Mouse (Mus musculus): ENCODE measurements at regions not wholly inside any gene's neighbourhood (a gene's known extent, or its start where the extent isn't known, plus 50 kb on each side); places are given as distances from the start of the nearest gene placed in this dataset.

GRCm38 (mm10) chr3:50867105-50867504 is 357.1 kb upstream of the Noct start:
- no peak overlapping the region for H3K4me3 ChIP-seq (ENCODE audit: control insufficient read depth, low read depth, low read length)
- no peaks in the 10 kb centered on the region for H3K36me3 ChIP-seq (ENCODE audit: control insufficient read depth, insufficient read depth, low read length)
- TF ChIP-seq CTCF (IDR thresholded peaks at IDR 0.05; ENCODE audit: control insufficient read depth, insufficient read depth, insufficient replicate concordance, low read depth, low read length) (no peak), POLR2A (IDR thresholded peaks at IDR 0.05; ENCODE audit: control insufficient read depth, low read depth, low read length) (no peak)
- H3K27me3 ChIP-seq (ENCODE audit: control insufficient read depth, insufficient read depth, low read length): no peaks in the 10 kb centered on the region
- H3K27ac ChIP-seq (ENCODE audit: control insufficient read depth, insufficient read depth, low read depth, low read length): no peak overlapping the region
- H3K4me1 ChIP-seq (ENCODE audit: control insufficient read depth, insufficient read depth, low read length): no peaks in the 10 kb centered on the region

DNA sequence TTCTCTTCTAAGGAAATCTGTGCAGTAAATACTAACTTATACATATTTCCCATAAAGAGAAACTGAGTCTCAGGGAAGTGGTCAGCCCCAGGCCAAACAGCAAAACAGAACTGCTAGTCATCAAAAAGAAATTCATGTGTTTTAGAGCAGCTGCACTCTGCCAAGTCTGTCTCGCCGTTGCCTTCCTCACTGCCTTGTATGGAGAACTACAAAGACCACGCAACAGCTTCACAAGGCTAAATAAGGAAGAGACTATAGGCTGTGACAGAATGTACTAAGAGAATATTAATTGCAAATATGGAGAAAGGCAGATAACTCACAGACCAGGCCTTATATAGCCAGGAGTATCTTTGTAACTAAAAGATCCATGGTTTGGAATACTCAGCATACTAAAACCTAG is 355.0 kb upstream of the Noct start:
- TF ChIP-seq CTCF (IDR thresholded peaks at IDR 0.05; ENCODE audit: control insufficient read depth, insufficient read depth, insufficient replicate concordance, low read depth, low read length) (no peak), POLR2A (IDR thresholded peaks at IDR 0.05; ENCODE audit: control insufficient read depth, low read depth, low read length) (no peak)
- H3K27me3 ChIP-seq (ENCODE audit: control insufficient read depth, insufficient read depth, low read length): no peaks in the 10 kb centered on the region
- no peaks in the 10 kb centered on the region for H3K36me3 ChIP-seq (ENCODE audit: control insufficient read depth, insufficient read depth, low read length)
- no peak overlapping the region for H3K27ac ChIP-seq (ENCODE audit: control insufficient read depth, insufficient read depth, low read depth, low read length)
- H3K4me3 ChIP-seq (ENCODE audit: control insufficient read depth, low read depth, low read length): no peak overlapping the region
- no peaks in the 10 kb centered on the region for H3K4me1 ChIP-seq (ENCODE audit: control insufficient read depth, insufficient read depth, low read length)

DNA sequence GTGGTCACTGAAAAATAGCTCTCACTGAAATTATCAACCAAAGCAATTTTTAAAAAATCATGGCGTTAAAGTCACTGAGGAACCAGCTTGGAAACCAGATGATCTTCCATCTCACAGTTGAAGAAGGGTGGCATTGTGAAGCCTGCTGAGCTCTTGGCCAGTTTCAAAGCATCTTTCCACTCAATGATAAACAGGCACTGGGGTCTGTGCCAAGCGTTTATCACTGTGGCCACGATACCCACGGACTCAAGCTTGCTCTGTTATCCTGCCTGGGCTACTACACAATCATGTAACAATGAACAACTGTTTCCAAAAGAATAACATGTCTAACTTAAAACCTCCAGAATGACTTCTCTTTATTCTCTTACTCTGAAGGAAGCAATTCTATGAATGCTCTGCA is 345.2 kb upstream of the Noct start:
- TF ChIP-seq POLR2A (IDR thresholded peaks at IDR 0.05; ENCODE audit: control insufficient read depth, low read depth, low read length) (no peak), CTCF (IDR thresholded peaks at IDR 0.05; ENCODE audit: control insufficient read depth, insufficient read depth, insufficient replicate concordance, low read depth, low read length) (no peak)
- Histone ChIP-seq H3K4me3 (ENCODE audit: control insufficient read depth, low read depth, low read length) (no peak overlapping the region), H3K36me3 (ENCODE audit: control insufficient read depth, insufficient read depth, low read length) (no peaks in the 10 kb centered on the region), H3K27ac (ENCODE audit: control insufficient read depth, insufficient read depth, low read depth, low read length) (no peak overlapping the region), H3K27me3 (ENCODE audit: control insufficient read depth, insufficient read depth, low read length) (no peaks in the 10 kb centered on the region), H3K4me1 (ENCODE audit: control insufficient read depth, insufficient read depth, low read length) (no peaks in the 10 kb centered on the region)

GRCm38 (mm10) chr3:50879595-50879994 is 344.7 kb upstream of the Noct start:
- Histone ChIP-seq H3K36me3 (ENCODE audit: control insufficient read depth, insufficient read depth, low read length) (no peaks in the 10 kb centered on the region), H3K27me3 (ENCODE audit: control insufficient read depth, insufficient read depth, low read length) (no peaks in the 10 kb centered on the region), H3K4me1 (ENCODE audit: control insufficient read depth, insufficient read depth, low read length) (no peaks in the 10 kb centered on the region), H3K4me3 (ENCODE audit: control insufficient read depth, low read depth, low read length) (no peak overlapping the region), H3K27ac (ENCODE audit: control insufficient read depth, insufficient read depth, low read depth, low read length) (0 out of 2 replicates have a peak overlapping the region, but pooled peaks have one; percentile 18)
- no peak for TF ChIP-seq CTCF (IDR thresholded peaks at IDR 0.05; ENCODE audit: control insufficient read depth, insufficient read depth, insufficient replicate concordance, low read depth, low read length)
- TF ChIP-seq POLR2A (IDR thresholded peaks at IDR 0.05; ENCODE audit: control insufficient read depth, low read depth, low read length): no peak

DNA sequence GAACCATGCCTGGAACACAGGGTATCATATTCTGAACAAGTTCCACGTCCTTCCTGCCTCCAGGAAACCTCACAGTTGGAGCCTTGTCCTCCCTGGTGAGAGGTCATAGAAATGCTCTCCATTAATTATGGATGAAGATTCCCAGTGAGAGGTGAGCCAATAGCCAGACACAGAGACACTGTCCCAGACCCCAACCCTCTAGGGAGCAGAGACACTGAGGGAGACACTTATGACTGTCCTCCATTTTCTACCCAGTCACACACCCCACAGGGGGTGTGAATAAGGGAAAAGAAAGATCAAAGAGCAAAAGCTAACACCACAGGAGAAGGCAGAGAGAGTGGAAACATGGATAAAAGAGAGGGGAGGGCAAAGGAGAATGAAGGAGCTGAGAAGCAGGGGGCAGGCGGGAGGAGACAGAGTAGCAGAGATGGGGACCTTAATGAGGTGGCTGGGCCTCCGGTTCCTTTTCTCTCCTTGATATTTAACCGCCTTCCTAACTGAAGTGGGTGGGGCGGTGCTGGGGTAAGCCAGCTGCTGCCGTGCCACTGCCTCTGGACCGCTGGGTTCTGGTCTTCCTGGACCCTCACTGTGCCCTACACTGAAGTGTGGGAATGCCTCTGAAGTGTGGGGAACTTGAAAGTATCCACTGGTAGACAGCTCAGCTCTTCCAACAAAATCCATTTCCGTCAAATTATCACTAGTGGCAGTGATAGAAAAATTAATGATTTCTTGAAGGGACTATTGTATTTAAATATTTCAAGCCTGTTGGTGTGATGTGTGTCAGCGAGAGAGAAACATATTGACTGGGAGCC is 342.6 kb upstream of the Noct start:
- Histone ChIP-seq H3K4me1 (ENCODE audit: control insufficient read depth, insufficient read depth, low read length) (no peaks in the 10 kb centered on the region), H3K27me3 (ENCODE audit: control insufficient read depth, insufficient read depth, low read length) (no peaks in the 10 kb centered on the region), H3K4me3 (ENCODE audit: control insufficient read depth, low read depth, low read length) (no peak overlapping the region), H3K27ac (ENCODE audit: control insufficient read depth, insufficient read depth, low read depth, low read length) (no peak overlapping the region), H3K36me3 (ENCODE audit: control insufficient read depth, insufficient read depth, low read length) (no peaks in the 10 kb centered on the region)
- TF ChIP-seq POLR2A (IDR thresholded peaks at IDR 0.05; ENCODE audit: control insufficient read depth, low read depth, low read length) (no peak), CTCF (IDR thresholded peaks at IDR 0.05; ENCODE audit: control insufficient read depth, insufficient read depth, insufficient replicate concordance, low read depth, low read length) (no peak)

DNA sequence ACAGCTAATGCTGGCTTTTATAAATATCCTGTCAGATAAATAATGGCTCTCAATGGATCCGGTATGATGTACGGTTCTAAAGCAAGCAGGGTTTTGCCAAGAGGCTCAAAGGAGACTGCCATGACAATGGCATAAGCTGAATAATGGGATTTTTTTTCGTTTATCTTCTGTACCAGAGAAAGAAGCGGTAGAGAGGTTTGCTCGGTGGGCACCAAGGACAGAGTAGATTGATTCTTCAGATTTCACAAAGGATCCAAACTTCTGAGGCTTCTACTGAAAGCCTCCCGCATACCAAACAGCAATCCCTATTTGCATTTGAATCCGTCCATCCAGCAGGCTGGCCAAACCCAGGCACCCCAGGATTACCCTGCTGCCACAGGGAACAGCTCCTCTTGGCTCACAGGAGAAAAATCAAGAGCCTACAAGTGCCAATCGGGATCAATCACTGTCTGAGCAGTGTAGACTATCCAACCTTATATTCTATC is 342.0 kb upstream of the Noct start:
- H3K4me3 ChIP-seq (ENCODE audit: control insufficient read depth, low read depth, low read length): no peak overlapping the region
- no peak overlapping the region for H3K27ac ChIP-seq (ENCODE audit: control insufficient read depth, insufficient read depth, low read depth, low read length)
- H3K4me1 ChIP-seq (ENCODE audit: control insufficient read depth, insufficient read depth, low read length): no peaks in the 10 kb centered on the region
- no peaks in the 10 kb centered on the region for H3K36me3 ChIP-seq (ENCODE audit: control insufficient read depth, insufficient read depth, low read length)
- TF ChIP-seq POLR2A (IDR thresholded peaks at IDR 0.05; ENCODE audit: control insufficient read depth, low read depth, low read length) (no peak), CTCF (IDR thresholded peaks at IDR 0.05; ENCODE audit: control insufficient read depth, insufficient read depth, insufficient replicate concordance, low read depth, low read length) (no peak)
- no peaks in the 10 kb centered on the region for H3K27me3 ChIP-seq (ENCODE audit: control insufficient read depth, insufficient read depth, low read length)

- TF ChIP-seq POLR2A (IDR thresholded peaks at IDR 0.05; ENCODE audit: control insufficient read depth, low read depth, low read length) (no peak), CTCF (IDR thresholded peaks at IDR 0.05; ENCODE audit: control insufficient read depth, insufficient read depth, insufficient replicate concordance, low read depth, low read length) (no peak)
Measured at GRCm38 (mm10) chr3:50886336-50886735, 337.9 kb upstream of the Noct start.

More at GRCm38 (mm10) chr3:50886336-50886735, 337.9 kb upstream of the Noct start:
- H3K4me3 ChIP-seq (ENCODE audit: control insufficient read depth, low read depth, low read length): no peak overlapping the region
- no peaks in the 10 kb centered on the region for H3K4me1 ChIP-seq (ENCODE audit: control insufficient read depth, insufficient read depth, low read length)
- H3K27me3 ChIP-seq (ENCODE audit: control insufficient read depth, insufficient read depth, low read length): no peaks in the 10 kb centered on the region
- H3K36me3 ChIP-seq (ENCODE audit: control insufficient read depth, insufficient read depth, low read length): no peaks in the 10 kb centered on the region
- no peak overlapping the region for H3K27ac ChIP-seq (ENCODE audit: control insufficient read depth, insufficient read depth, low read depth, low read length)

Measured in testis, adult 2 months (tissue).